Mouse (Mus musculus) myocyte (in vitro differentiated cells): ENCODE results near the gene Cct3.

Source experiments
- CEBPB ChIP-seq: IDR thresholded peaks from 2 replicates; pipeline ENCODE4 v1.6.1; 2011; ENCODE audit warnings: mild to moderate bottlenecking, moderate library complexity; ENCODE audit not compliant: poor library complexity, insufficient read depth, severe bottlenecking
- E2F4 ChIP-seq: IDR thresholded peaks from one replicate; pipeline ENCODE4 v1.6.1; 2011; ENCODE audit warnings: mild to moderate bottlenecking, control low read depth, moderate library complexity; ENCODE audit not compliant: insufficient read depth
- MAX ChIP-seq: IDR thresholded peaks from one replicate; pipeline ENCODE4 v1.6.1; 2011; ENCODE audit warnings: low read depth, mild to moderate bottlenecking, control low read depth
- MYOG ChIP-seq, 3 experiments: IDR thresholded peaks; one replicate each; pipeline ENCODE4 v1.6.1; 2011; ENCODE audit warnings: control low read depth in 2 of 3, low read depth in 2 of 3, mild to moderate bottlenecking in 2 of 3; ENCODE audit not compliant: insufficient read length in 2 of 3, control insufficient read depth in 1 of 3, insufficient read depth in 1 of 3
- POLR2A ChIP-seq: IDR thresholded peaks from one replicate; pipeline ENCODE4 v1.6.1; 2011; ENCODE audit warnings: low read depth, mild to moderate bottlenecking, control low read depth, moderate library complexity; ENCODE audit not compliant: insufficient read length
- POLR2AphosphoS2 ChIP-seq: IDR thresholded peaks from one replicate; pipeline ENCODE4 v1.6.1; 2011; ENCODE audit warnings: low read depth, control low read depth; ENCODE audit not compliant: insufficient read length
- REST ChIP-seq: IDR thresholded peaks from one replicate; pipeline ENCODE4 v1.6.1; 2011; ENCODE audit warnings: mild to moderate bottlenecking, control low read depth, moderate library complexity; ENCODE audit not compliant: insufficient read depth, insufficient read length
- SRF ChIP-seq: IDR thresholded peaks from one replicate; pipeline ENCODE4 v1.6.1; 2011; ENCODE audit warnings: low read depth; ENCODE audit not compliant: control insufficient read depth, insufficient read length
- TCF12 ChIP-seq: IDR thresholded peaks from one replicate; pipeline ENCODE4 v1.6.1; 2011; ENCODE audit warnings: mild to moderate bottlenecking, control low read depth; ENCODE audit not compliant: poor library complexity, insufficient read depth, severe bottlenecking
- TCF3 ChIP-seq: IDR thresholded peaks from one replicate; pipeline ENCODE4 v1.6.1; 2011; ENCODE audit warnings: low read depth, control low read depth; ENCODE audit not compliant: insufficient read length
- USF1 ChIP-seq: IDR thresholded peaks from one replicate; pipeline ENCODE4 v1.6.1; 2011; ENCODE audit warnings: low read depth, mild to moderate bottlenecking, control low read depth, moderate library complexity

DNA sequence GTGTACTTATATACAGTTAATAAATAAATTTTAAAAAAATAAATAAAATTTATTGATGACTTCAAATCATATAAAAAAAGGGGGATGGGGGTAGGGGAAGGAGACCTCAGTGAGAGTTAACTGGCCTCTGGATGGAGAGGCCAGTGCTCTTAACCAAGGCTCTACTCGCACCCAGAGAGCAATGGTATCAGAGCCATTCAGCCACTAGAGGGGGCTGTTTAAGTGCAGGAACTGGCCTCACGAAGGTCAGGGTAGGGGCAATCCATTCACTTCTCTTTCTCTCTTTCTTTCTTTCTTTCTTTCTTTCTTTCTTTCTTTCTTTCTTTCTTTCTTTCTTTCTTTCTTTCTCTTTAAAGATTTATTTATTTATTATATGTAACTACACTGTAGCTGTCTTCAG, 34.4 kb downstream of the Cct3 start:
- no peak for TF ChIP-seq TCF3
- TF ChIP-seq E2F4: no peak
- TF ChIP-seq POLR2A: no peak
- TF ChIP-seq USF1: no peak
- no peak for TF ChIP-seq MAX
- no peak for TF ChIP-seq MYOG (IDR thresholded peaks at IDR 0.05; ENCODE audit: control insufficient read depth in 1 of 3, insufficient read depth in 1 of 3, insufficient read length in 2 of 3, low read depth in 2 of 3)
- TF ChIP-seq REST: no peak
- TF ChIP-seq POLR2AphosphoS2: no peak
- TF ChIP-seq CEBPB: no peak
- TF ChIP-seq TCF12: no peak
- no peak for TF ChIP-seq SRF
